Mouse (Mus musculus) adrenal gland, adult 2 months (tissue): ENCODE measurements around the gene Mtx3. TPM values are rescaled to one million over a fixed set of nuclear protein-coding genes. Genes with fewer than 3 reads are reported as not detected.
"Not testable (repeated sequence)": the region's sequence is repeated elsewhere in the genome, so short reads cannot be mapped to it uniquely, and the experiment has no call there.

Experiments
- DNase-seq: peaks from one replicate; pipeline ENCODE4 v3.0.0; 2021
- long read RNA-seq: library from polyadenylated mRNA; stranded (forward); transcript quantifications from one replicate; pipeline ENCODE4 v2.0.0, GENCODE M21; 2021
- polyA plus RNA-seq: library from polyadenylated mRNA; depleted of rRNA; stranded (reverse); fragments of >200 nt; gene quantifications from 2 replicates; pipeline ENCODE4 v1.2.3, GENCODE M21; 2012; rRNA removed
- total RNA-seq, 2 experiments: library from RNA; stranded (reverse); gene quantifications; 2 replicates each; pipeline ENCODE4 v1.2.3; 2021

Mtx3 gene
- 10 to 100 TPM; 18.8 to 21.3 TPM for total RNA-seq
- 4.4 and 4.5 TPM in 2 replicates for polyA plus RNA-seq
- long read RNA-seq, partial matches to known transcripts = 0 of 2 reads
- long read RNA-seq, other reads (novel, unspliced or antisense) = 2 of 2 reads

DNA sequence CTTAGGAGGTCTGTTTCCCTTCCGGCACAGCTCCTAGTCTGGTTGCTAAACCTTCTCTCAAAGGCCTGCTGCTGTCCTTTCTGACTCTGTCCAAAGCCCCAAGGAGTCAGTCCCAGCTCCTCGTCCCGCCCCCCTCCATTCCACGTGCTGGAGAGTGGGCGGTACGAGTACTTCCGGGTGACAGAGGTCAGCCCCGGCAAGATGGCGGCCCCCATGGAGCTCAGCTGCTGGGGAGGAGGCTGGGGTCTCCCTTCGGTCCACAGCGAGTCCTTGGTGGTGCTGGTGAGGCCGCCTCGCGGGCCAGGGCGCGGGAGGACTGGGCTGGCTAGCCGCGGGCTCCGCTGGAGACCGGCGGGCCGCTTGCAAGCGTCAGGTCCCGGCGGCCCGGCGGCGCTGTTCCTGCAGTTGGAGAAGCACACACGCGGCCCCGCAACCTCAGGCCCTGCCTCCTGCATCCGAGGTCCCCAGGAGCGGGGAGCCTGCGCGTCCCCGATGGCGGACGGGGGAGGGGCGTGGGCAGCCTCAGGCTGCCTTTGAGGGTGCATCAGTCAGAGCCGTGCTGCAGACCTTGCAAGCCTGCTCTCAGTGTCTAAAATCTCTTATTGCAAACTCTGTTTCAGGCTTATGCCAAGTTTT is at the start of gene Mtx3:
Mtx3 (plus strand) TSS at position 175 of the 636 bp plus-strand sequence.
- peak; percentile 91 for DNase-seq

DNA sequence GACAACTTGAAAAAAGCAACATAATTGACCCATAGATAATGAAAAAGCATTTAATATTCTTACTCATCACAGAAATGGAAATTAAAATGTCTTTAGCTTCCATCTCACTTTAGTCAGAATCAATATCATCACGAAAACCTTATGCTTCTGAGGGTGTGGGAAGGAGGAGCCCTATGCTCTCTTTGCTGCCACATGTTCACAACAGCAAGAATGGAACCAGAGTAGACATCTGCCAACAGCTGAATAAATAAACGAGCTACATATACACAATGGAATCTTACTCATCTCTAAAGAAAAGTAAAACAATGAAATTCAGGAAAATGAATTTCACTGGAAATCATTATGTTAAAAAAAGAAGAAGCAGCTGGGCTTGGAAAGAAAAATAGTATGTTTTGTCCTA is 45.7 kb upstream of the Mtx3 start:
- no peak for DNase-seq

DNA sequence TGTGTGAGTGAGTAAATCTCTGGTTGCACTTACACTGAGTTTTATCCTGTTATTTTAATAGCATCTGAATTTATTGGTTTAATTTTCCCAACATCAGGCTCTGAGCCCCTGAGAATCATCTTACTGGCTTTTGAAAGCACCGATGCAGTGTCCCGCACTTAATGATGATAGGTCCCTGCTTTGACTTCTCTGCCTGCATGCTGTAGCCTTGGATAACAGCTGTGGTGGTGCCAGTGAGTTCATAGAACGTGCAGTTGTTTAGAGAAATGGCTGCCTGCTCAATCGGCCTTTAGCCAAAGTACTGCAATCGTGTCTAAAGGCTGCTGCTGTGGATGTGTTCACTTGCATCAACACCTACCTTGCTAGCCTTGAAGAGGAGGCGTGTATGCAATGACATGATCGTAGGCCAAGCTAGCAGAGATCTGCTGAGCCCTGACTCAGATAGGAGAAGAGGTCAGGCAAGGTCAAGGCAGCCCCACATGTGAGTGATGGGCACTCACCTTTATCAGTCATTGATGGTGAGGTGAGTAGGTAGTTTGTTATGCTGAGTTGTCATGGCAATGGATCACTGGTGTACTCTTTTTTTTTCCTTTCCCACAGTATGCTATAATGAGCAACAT is 45.1 kb upstream of the Mtx3 start:
- DNase-seq = no peak

DNA sequence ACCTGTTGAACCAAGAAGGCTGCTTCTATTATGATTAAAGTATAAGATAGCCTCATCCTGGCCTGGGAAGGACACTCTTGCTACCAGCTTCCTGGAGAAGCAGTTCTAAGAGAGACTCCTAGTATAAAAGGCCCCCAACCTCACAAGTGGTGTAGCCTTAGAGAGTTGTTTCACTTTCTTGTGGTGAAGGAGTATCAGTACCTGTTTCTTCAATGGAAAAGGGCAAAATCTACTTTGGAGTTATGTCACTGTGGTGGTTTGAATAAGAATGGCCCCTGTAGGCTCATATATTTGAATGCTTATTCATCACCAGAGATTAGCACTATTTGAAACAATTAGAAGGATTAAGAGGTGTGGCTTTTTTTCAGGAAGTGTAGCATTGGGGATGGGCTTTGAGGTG is 37.8 kb upstream of the Mtx3 start:
- no peak for DNase-seq

DNA sequence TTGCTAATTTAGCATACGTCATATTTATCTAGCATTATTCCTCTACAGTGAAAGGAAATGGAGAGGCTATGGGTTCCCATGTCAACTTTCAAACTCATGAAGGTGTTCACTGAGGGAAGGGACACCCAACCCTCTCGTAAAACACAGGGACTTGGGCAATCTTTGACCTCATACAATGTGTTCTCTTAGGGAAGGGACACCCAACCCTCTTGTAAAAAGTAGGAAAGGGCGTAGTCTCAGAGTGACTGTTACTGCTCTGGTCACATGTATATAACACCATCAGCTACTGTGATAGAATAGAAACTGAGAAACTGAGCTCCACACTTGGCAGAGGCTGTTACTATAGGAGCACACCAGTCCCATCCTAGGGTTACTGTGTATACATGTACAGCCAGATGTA is 36.7 kb upstream of the Mtx3 start:
- no peak for DNase-seq

DNA sequence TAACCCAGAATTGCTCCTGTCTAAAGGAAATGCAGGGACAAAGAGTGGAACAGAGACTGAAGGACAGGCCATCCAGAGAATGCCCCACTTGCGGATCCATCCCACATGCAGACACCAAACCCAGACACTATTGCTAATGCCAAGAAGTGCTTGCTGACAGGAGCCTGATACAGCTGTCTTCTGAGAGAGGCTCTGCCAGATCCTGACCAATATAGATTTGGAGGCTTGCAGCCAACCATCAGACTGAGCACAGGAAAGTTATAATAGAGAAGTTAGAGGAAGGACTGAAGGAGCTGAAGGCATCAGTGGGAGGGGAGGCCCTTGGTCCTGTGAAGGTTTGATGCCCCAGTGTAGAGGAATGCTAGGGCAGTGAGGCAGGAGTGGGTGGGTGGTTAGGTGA is 34.0 kb upstream of the Mtx3 start:
- DNase-seq = not testable (repeated sequence)

DNA sequence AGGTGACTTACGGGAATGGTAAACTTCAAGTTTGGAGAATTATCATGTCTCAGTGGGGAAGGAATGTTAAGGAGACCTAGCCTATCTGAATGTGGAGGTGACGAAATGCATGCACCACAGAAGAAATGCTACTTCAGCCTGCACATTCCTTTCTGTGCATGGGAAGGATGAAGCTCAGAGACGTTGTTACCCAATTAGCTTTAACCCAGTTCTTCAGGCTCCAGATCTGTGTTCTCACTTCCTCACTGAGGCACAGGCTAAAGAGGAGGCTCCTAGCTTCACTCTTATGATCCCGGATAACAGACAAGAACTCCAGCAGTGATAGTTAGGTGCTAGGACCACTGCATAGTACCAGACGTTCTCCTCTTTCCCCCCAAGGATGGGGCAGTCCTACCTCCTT is 28.2 kb upstream of the Mtx3 start:
- DNase-seq = no peak

DNA sequence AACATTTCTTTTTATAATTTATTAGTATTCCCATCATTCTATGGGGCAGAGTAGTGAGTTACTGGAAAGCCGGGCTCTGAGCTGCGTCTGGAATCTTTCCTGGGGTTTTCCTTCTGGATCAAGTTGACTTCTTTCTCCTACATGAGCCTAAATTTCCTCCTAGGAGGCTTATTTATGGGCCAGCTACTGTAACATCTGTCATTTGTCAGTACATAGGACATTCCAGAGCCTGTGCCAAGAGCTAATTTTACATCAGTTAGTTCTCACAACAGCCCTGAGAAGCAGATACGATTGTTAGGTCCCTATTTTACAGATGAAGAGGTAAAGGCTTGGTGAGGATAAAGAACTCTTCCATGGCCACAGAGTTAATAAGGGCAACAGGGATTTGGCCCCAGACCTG is 27.2 kb upstream of the Mtx3 start:
- DNase-seq = no peak

DNA sequence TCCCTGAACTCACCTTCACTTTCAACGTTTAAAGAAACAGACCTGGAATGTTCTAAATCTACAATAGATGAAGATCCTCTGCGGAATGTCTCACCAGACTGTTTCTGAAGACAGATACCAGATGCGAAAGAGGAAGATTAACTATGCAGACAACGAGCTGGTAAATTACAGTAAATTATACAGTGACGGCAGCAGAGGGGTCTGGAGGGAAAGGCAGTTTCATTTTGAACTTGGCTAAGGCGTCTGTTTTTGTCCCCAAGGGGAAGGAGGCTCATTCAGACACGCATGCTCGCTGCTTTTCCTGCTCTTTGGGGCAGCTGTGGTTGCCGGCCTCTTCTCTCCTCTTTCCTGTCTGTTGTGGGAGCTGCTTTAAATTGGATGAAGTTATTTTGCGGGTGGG is 15.7 kb upstream of the Mtx3 start:
- no peak for DNase-seq

DNA sequence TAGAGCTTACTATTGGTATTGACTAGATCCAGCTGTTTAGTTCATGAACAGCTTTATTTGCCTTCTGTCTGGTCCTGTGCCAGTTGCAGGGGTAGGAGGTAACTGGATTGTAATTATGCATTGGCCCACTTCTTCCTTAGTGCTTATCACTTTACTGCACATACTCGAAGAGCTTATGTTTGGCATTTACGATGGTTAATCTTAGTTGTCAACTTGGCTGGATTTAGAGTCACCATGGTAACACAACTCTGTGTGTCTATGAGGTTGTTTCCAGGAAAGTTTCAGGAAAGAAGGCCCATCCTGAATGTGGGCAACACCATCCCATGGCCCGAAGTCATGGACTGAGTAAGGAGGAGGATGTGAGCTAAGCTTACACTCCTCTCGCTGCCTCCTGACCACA is 11.4 kb upstream of the Mtx3 start:
- no peak for DNase-seq

DNA sequence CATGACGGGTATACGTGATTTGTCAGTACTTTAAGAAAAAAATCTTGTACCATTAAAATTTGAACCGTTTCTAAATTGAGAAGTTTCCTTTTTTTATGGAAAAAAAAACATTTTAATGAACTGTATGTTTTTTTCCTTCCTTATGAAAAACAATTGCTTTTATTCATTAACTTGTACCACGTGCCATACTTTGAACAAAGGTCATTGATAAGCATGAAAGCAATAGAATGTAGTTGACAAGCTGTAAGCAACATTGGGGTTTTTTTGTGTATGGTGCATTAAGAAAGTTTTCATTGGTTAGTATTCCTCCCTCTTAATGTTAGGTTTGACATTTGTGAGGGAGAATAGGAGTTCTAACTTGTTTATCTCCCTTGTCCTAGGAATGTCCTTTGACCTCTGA is 1.9 kb downstream of the Mtx3 start:
- no peak for DNase-seq

DNA sequence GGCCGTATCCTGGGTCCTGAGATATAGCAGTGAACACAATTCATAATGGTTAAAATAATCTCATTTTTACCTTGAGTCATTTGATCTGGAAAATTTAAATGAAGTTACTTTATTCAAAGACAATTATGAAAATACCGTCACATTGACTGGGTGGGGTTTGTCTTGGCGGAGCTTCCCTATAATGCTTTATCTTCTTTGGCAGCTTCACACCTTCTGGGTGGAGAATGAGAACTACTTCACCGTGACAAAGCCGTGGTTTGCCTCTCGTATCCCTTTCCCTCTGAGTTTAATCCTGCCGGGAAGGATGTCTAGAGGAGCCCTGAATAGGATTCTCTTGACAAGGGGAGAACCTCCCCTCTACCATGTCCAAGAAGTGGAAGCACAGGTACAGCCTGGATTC is 2.8 kb downstream of the Mtx3 start:
- no peak for DNase-seq

DNA sequence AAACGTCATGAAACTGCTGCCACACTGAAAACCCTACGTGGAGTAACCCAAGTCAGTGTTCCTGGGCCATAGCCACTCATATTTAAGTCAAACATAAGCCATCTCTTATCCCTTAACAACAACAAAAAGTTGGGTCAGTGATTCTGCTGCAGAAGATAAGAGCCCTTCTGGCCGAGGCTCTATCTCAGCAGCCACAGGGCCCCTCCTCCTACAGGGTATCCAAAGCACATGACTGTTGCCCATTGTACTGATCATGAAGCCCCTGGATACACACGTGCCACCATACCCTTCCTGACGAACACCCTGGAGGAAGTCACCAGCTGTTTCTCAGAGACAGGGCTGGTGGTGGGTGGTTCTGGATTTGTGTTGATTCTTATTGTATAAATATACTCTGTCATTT is 3.4 kb downstream of the Mtx3 start:
- no peak for DNase-seq

DNA sequence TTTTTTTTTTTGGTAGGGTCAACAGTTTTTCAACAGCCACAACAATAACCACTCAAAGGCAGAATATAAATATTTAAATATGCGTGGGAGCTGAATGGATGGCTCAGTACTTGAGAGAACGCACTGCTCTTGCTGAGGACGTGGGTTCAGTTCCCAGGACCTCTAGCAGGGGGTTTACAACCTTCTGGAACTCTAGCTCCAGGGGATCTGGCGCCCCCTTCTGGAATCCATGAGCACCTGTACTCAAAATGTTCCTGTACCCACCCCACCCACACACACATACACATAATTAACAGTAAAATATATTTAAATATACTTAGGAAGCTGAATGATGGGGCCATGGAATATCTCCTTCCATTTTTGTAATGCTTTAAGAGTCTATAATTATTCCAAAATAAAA is 11.3 kb downstream of the Mtx3 start:
- DNase-seq = no peak

DNA sequence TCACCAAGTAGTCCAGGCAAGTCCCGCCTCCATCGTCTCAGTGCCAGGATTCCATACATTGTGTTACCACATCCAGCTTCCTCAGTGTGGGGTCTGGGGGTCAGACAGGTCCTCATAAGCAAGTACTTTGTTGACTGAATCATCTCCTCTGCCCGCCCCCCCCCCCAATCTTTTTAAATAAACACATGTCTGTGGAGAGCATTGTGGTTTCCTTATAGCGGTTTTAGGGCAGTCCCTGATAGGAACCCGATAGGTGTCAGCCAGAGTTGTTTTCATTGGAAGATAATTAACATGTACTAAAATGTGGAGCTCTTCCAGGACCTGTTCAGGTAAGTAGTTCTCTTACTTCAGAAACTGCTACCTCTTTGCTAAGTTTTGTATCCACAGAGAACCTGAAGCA is 14.2 kb downstream of the Mtx3 start:
- no peak for DNase-seq

DNA sequence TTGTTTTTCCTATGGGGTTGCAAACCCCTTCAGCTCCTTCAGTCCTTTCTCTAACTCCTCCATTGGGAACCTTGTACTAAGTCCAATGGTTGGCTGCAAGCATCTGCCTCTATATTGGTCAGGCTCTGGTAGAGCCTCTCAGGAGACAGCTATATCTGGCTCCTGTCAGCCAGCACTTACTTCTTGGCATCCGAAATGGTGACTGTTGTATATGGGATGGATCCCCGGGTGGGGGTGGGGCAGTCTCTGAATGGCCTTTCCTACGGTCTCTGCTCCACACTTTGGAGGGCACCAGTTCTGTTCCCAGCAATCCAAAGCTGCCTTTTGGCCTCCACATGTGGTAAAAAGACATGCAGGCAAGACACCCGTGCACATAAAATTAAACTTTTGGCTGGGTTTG is 15.4 kb downstream of the Mtx3 start:
- no peak for DNase-seq

DNA sequence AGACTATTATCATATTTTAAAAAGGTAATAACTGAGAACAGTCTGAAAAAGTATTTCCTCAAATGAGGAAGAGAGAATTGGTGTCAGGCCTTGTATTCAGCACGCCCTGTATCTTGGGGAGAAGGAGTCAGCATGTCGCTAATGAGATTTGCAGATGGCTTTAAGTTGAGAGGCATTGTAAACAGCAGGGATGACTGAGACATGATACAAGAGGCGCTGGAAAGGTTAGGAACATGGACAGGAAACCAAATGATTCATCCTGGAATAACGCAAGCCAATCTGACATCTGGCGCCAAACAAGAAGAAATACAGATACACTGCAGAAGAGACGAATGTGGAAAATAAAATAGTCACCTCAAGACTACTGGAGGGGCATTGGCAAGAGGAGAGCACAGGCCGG is 20.8 kb downstream of the Mtx3 start:
- DNase-seq = no peak

DNA sequence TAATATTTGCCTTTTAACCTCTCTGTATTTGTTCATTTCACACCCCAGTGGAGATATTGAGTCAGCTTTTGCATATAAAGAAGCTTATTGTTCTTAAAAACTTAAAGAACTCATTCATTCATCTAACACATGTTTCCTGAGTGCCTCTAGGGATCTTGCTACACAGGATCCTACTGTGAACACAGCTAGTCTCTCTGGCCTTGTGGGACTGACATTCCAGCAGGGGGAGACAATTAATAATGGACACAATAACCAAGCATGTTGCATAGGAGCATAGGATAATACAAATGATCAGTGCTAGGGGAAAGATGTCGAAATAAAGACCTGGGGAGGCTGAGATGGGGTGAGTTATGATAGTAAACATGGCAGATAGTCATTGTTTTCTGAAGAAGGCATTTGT is 22.1 kb downstream of the Mtx3 start:
- DNase-seq = peak; percentile 10

DNA sequence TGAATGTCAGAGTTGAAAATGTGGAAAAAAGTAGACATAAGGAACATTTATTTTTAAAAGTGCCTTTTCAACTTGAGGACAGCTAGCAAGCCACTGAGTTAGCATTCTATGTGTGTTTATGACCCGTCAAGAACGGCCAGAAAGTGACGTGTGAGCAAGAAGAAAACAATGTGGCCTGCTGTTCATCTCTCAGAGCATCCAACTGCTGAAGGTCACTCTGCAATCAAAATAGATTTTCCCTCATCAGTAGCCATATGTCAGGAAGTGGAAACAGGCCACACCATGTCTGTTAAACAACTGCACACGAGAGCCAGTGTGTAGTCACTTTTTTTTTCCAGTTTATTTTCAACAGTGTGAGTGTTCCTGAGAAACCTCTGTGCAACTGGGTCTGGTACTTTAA is 35.0 kb downstream of the Mtx3 start:
- peak; percentile 14 for DNase-seq

DNA sequence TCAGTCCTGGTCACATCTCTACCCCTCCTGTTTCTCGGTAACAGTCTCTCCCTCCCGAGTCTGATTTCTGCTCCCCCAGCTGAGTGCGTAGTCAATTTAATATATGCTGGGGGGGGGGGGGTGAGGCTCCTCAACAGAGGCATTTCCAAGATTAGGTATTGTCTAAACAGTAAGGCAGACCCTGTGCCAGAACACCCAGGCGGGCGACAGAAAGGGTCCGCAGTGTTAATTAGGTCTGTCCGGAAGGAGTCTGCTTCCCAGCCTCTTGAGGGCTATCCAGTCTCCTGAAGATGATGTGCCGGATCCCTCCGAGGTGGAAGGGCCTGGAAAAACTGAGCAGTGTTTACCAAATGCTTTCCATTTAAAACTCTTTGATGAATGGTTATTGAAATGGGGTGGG is 35.4 kb downstream of the Mtx3 start:
- no peak for DNase-seq

DNA sequence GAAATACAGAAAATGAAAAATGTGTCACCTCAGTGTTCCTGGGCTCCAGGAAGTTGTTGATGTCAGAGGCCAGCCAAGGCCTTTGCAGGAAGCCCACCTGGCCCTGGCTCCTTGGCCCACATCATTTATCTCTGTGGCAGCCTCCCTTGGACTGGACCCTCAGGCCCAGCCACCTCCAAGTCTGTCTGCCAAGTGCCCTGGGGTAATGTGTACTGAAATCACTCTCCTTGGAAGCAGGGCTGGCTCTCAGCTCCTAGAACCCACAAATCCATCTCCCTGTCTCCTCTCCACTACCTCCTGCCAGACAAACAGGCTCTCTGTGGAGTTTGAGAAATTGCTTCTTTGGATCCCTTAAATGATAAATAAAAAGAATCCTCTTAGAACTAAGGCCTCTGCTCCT is 36.0 kb downstream of the Mtx3 start:
- DNase-seq = peak; percentile 20

DNA sequence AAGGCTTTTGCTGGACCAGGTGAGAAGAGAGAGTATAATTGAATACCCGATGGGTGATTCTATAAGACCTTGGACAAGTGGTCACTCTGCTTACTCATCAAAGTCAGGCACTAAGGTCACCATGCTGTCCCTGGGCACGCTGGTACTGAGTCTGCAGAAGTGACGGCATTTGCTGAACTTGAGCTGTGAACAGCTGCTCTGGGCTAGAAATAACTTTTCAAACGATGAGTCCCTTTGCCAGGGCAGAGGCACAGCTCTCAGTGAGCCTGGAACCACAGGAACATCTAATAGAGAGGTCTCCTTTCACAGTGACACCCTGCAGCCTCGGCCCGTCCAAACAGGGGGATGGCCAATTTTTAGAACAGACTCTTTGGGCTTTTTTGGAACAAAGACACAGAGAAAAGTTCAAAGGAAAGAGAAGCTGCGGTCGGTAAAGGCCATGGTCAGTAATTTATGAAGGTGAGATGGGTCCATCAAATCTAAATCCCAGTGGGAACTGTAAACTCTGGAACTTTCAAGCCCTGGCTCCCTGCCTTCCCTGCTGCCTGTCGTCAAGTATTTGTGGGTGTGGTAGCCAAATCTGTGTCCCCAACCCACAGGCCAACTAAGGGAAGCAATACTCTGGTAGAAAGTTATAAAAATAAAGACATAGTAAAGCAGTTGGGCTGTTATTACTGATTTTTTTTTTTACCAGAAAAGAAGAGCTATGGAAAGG is 37.9 kb downstream of the Mtx3 start:
- DNase-seq = peak; percentile 78

DNA sequence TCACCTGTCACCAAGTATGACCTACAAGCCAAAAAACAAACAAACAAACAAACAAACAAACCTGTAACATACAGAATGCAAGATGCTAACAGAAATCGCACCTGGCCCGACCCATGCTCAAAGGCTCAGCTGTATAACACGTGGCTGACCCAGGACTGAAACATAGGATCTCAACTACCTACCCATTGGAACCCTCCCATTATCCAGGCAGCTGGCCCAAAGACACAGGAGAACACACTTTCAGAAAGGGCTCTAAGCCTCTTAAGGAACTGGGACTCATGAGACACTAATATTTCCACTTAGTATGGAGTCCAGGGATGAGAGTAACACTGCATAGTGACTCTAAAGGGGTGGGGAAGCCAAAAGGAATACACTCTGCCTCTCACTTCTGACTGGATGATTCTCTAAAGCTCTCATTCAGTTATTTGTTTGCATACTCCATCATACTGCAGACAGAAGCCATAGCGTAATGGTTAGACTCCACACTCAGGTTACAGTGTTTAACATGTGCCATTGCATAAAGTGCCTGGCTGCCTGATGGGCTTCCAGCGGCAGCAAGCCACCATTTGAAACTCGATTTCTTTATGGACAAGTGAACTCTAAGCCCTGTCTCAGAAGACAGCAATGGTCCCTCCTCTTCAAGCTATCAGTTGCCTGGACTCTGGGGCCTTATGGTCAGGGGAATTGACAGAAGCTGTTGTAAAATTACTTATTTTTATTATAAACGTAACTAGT is 38.6 kb downstream of the Mtx3 start:
- no peak for DNase-seq
